Mouse (Mus musculus): ENCODE measurements around the gene Cdkl1.

- TF ChIP-seq TAL1 (IDR thresholded peaks at IDR 0.05; ENCODE audit: low read length) (no peak), GATA1 (IDR thresholded peaks at IDR 0.05; ENCODE audit: low read length) (no peak)
Measured at GRCm38 (mm10) chr12:69781935-69782650, 9.0 kb downstream of the Cdkl1 start.

Data from erythroblast, embryonic 14.5 days (primary cell).